Mouse (Mus musculus): ENCODE measurements around the gene Rab43. TPM values are rescaled to one million over a fixed set of nuclear protein-coding genes. Genes with fewer than 3 reads are reported as not detected.

Gene Rab43
- polyA plus RNA-seq, 1 experiment from 2014 or later: 12.5 TPM

- WGBS: 92% methylated on average over 5 of the region's 5 CpGs
- no peaks in the 10 kb centered on the region for H3K4me1 ChIP-seq
- H3K36me3 ChIP-seq: no peaks in the 10 kb centered on the region
- H3K9ac ChIP-seq (replicated peaks): no peak overlapping the region
- no peaks in the 10 kb centered on the region for H3K9me3 ChIP-seq (replicated peaks)
- H3K4me2 ChIP-seq: no peak overlapping the region
- no peaks in the 10 kb centered on the region for H3K27me3 ChIP-seq (replicated peaks)
- H3K27ac ChIP-seq (replicated peaks): no peak overlapping the region
- ATAC-seq (ENCODE audit: low FRiP score): no peak
- no peak overlapping the region for H3K4me3 ChIP-seq (replicated peaks)
These were observed 49.8 kb downstream of the Rab43 start for GRCm38 (mm10) chr6:87762161-87762560.

DNA sequence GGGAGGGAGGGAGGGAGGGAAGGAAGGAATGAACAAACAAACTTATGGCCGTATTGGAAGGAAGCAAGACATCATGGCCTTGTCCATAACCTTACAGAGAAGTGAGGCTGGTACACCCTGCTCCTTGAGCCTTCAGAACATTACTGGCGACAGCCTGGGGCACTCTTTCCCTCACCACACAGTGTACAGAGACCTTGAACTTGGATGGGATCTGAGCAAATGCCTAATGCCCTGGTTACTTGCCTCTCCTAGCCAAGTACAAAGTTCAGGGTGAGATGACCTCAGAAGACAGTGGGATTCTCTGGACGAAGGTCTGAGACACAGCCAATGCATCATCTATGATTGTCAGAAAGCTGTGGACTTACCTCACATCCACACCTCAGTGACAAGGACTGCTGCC, 52.1 kb downstream of the Rab43 start:
- Histone ChIP-seq H3K4me1 (no peaks in the 10 kb centered on the region), H3K9ac (replicated peaks) (no peak overlapping the region), H3K36me3 (peaks cover 7% of the 10 kb centered on the region; the same call in 1 of the 2 replicates), H3K4me3 (replicated peaks) (no peak overlapping the region), H3K9me3 (replicated peaks) (no peaks in the 10 kb centered on the region), H3K27me3 (replicated peaks) (no peaks in the 10 kb centered on the region), H3K27ac (replicated peaks) (no peak overlapping the region), H3K4me2 (no peak overlapping the region)
- ATAC-seq (ENCODE audit: low FRiP score): no peak
- WGBS: 69% methylated on average over 3 of the region's 3 CpGs

DNA sequence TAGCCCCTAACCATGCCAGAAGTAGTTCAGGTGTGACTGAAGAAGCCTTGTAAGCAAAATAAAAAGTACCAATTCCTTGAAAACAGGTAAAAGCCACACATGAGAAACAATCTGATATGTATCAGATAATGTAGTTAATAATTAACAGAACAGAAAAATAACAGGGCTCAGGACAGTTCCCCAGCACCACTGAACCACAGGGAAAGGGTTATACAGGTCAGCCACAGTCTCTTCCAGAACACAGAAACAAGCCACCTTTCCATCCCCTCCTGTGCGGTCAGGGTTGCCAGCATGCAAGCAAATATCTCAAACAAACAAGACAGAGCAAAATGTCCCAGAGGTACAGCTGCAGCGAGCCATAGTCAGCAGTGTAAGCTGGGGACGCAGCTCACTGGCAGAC, 52.6 kb downstream of the Rab43 start:
- Histone ChIP-seq H3K36me3 (peaks cover 10% of the 10 kb centered on the region; the same call in 1 of the 2 replicates), H3K4me2 (no peak overlapping the region), H3K4me1 (no peaks in the 10 kb centered on the region), H3K9ac (replicated peaks) (no peak overlapping the region), H3K9me3 (replicated peaks) (no peaks in the 10 kb centered on the region), H3K4me3 (replicated peaks) (no peak overlapping the region), H3K27me3 (replicated peaks) (no peaks in the 10 kb centered on the region), H3K27ac (replicated peaks) (no peak overlapping the region)
- 74% methylated on average over 3 of the region's 3 CpGs for WGBS
- no peak for ATAC-seq (ENCODE audit: low FRiP score)

- 94% methylated on average over 8 of the region's 8 CpGs for WGBS
- H3K9me3 ChIP-seq (replicated peaks): no peaks in the 10 kb centered on the region
- H3K9ac ChIP-seq (replicated peaks): no peak overlapping the region
- peaks cover 10% of the 10 kb centered on the region; the same call in 1 of the 2 replicates for H3K36me3 ChIP-seq
- H3K4me1 ChIP-seq: no peaks in the 10 kb centered on the region
- H3K4me2 ChIP-seq: no peak overlapping the region
- H3K4me3 ChIP-seq (replicated peaks): no peak overlapping the region
- H3K27me3 ChIP-seq (replicated peaks): no peaks in the 10 kb centered on the region
- H3K27ac ChIP-seq (replicated peaks): no peak overlapping the region
- ATAC-seq (ENCODE audit: low FRiP score): no peak
These were observed 55.1 kb downstream of the Rab43 start for GRCm38 (mm10) chr6:87756896-87757295.

DNA sequence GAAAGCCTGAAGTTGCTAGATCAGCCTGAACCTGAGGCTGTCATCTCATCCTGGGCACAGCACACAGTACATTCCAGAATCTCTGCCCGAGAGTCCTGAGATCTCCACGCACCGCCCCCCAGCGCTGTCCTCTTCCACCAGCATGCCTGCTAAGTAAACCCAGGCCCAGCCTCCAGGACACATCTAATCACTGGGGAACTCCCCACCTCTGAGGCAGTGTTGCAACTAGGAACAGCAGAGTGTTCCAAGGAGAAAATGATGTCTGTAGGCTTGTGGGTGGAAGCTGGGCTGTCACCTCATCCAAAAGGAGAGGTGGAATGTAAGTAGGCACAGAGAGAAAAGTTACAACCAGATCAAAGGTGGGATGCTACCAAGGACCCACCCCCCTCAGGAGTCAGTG, 56.8 kb downstream of the Rab43 start:
- Histone ChIP-seq H3K4me2 (no peak overlapping the region), H3K36me3 (peaks cover 10% of the 10 kb centered on the region), H3K27ac (replicated peaks) (no peak overlapping the region), H3K9ac (replicated peaks) (no peak overlapping the region), H3K27me3 (replicated peaks) (no peaks in the 10 kb centered on the region), H3K9me3 (replicated peaks) (no peaks in the 10 kb centered on the region), H3K4me3 (replicated peaks) (no peak overlapping the region), H3K4me1 (no peaks in the 10 kb centered on the region)
- no peak for ATAC-seq (ENCODE audit: low FRiP score)
- WGBS: 95% methylated on average over 4 of the region's 4 CpGs

- Histone ChIP-seq H3K4me1 (no peaks in the 10 kb centered on the region), H3K4me3 (replicated peaks) (no peak overlapping the region), H3K9ac (replicated peaks) (no peak overlapping the region), H3K9me3 (replicated peaks) (no peaks in the 10 kb centered on the region), H3K36me3 (peaks cover 10% of the 10 kb centered on the region), H3K27ac (replicated peaks) (no peak overlapping the region), H3K4me2 (no peak overlapping the region), H3K27me3 (replicated peaks) (no peaks in the 10 kb centered on the region)
- WGBS: 87% methylated on average over 6 of the region's 6 CpGs
- ATAC-seq (ENCODE audit: low FRiP score): no peak
These were observed 60.4 kb downstream of the Rab43 start for GRCm38 (mm10) chr6:87751574-87751973.

- WGBS: 94% methylated on average over 8 of the region's 8 CpGs
These were observed 61.6 kb downstream of the Rab43 start for GRCm38 (mm10) chr6:87750184-87750910.

GRCm38 (mm10) chr6:87748531-87748930, 63.4 kb downstream of the Rab43 start:
- no peak for ATAC-seq (ENCODE audit: low FRiP score)
- Histone ChIP-seq H3K4me3 (replicated peaks) (no peak overlapping the region), H3K9ac (replicated peaks) (no peak overlapping the region), H3K27ac (replicated peaks) (no peak overlapping the region), H3K4me1 (no peaks in the 10 kb centered on the region), H3K27me3 (replicated peaks) (no peaks in the 10 kb centered on the region), H3K4me2 (no peak overlapping the region), H3K36me3 (no peaks in the 10 kb centered on the region; the same call in 1 of the 2 replicates), H3K9me3 (replicated peaks) (no peaks in the 10 kb centered on the region)
- WGBS: 91% methylated on average over 6 of the region's 6 CpGs

More at GRCm38 (mm10) chr6:87750184-87750910, 61.6 kb downstream of the Rab43 start:
- Histone ChIP-seq H3K4me1 (no peaks in the 10 kb centered on the region), H3K36me3 (peaks cover 8% of the 10 kb centered on the region), H3K4me3 (replicated peaks) (no peak overlapping the region), H3K27me3 (replicated peaks) (no peaks in the 10 kb centered on the region), H3K9me3 (replicated peaks) (no peaks in the 10 kb centered on the region), H3K27ac (replicated peaks) (no peak overlapping the region), H3K9ac (replicated peaks) (no peak overlapping the region), H3K4me2 (no peak overlapping the region)
- ATAC-seq (ENCODE audit: low FRiP score): no peak

DNA sequence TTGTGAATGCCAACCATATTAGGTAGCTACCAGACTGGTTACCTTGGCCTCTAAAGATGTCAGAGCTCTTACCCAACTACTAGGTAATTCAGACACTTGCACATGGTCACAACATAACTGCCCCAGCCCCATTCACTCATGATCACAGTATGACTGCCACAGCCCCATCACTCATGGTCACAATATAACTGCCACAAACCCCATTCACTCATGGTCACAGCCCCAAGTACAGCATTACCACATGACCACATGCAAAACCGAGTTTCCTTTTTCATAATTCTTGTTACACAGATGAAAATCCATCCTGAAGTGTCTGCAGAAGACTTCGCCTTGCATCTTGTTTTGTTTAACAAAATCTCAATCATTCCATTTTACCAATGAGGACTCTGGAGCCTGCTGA, 63.9 kb downstream of the Rab43 start:
- Histone ChIP-seq H3K36me3 (no peaks in the 10 kb centered on the region; the same call in 1 of the 2 replicates), H3K27ac (replicated peaks) (no peak overlapping the region), H3K4me1 (no peaks in the 10 kb centered on the region), H3K4me3 (replicated peaks) (no peak overlapping the region), H3K9me3 (replicated peaks) (no peaks in the 10 kb centered on the region), H3K9ac (replicated peaks) (no peak overlapping the region), H3K4me2 (no peak overlapping the region), H3K27me3 (replicated peaks) (no peaks in the 10 kb centered on the region)
- WGBS: 87% methylated on average over 2 of the region's 2 CpGs
- no peak for ATAC-seq (ENCODE audit: low FRiP score)

DNA sequence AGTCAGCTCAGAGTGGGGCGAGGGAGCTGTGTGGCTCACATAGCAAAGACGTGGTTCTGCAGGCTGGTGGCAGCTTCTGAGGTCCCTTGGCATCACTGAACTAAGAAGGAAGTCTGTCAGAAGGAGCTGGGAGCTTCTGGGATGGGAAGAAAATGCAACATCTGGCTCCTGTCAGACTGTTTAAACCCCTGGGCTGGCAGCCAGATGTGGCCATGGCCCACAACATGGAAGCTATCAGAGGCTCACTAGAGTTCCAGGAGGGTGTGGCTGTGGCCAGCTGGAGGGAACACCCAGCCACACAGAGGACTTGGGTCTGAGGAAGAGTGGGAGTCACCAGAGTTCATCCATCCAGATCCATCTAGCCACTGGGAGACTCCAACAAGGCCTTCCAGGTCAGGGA, 65.1 kb downstream of the Rab43 start:
- Histone ChIP-seq H3K4me2 (no peak overlapping the region), H3K9me3 (replicated peaks) (no peaks in the 10 kb centered on the region), H3K36me3 (no peaks in the 10 kb centered on the region; the same call in 1 of the 2 replicates), H3K4me3 (replicated peaks) (no peak overlapping the region), H3K27me3 (replicated peaks) (no peaks in the 10 kb centered on the region), H3K4me1 (no peaks in the 10 kb centered on the region), H3K27ac (replicated peaks) (no peak overlapping the region), H3K9ac (replicated peaks) (no peak overlapping the region)
- ATAC-seq (ENCODE audit: low FRiP score): no peak
- WGBS: 84% methylated on average over 2 of the region's 2 CpGs

DNA sequence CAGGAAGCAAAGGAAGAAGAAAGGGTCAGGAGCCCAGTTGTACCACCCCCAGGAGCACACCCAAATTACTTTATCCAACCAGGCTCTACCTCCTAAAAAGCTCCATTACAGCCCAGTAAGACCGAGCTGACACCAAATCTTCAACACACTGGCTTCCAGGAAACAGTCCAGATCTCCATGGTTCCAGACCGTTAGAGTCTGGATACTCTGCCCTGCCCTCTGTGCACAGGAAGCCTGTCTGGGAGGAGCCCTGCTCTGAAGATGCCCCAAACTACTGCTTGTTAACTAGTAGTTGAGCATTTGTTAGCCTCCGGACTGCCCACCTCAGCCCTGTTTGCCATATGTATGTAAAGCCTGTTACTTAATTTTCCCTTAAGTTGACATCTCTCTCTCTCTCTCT, 65.9 kb downstream of the Rab43 start:
- H3K36me3 ChIP-seq: no peaks in the 10 kb centered on the region; the same call in 1 of the 2 replicates
- WGBS: 61% methylated on average over 3 of the region's 3 CpGs
- no peaks in the 10 kb centered on the region for H3K27me3 ChIP-seq (replicated peaks)
- no peak overlapping the region for H3K9ac ChIP-seq (replicated peaks)
- no peak overlapping the region for H3K4me2 ChIP-seq
- no peaks in the 10 kb centered on the region for H3K4me1 ChIP-seq
- H3K9me3 ChIP-seq (replicated peaks): no peaks in the 10 kb centered on the region
- H3K4me3 ChIP-seq (replicated peaks): no peak overlapping the region
- ATAC-seq (ENCODE audit: low FRiP score): no peak
- no peak overlapping the region for H3K27ac ChIP-seq (replicated peaks)

DNA sequence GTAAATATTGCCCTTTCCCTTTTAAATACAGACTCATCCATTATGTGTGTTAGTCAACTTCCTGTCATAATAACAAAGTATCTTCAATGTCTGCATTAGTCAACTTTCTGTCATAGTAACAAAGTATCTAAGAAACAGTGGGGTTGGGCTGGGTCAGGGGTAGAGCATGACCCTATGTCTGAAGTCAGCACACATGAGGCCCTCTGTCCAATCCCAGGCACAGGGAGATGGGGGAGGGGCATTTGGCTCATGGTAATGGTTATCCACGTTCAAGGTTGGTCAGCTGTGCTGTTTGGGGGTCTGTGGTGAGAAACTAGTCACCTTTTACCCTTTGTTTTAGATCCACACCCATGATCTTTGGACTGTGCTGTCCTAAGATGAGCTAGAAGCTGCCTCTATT, 66.7 kb downstream of the Rab43 start:
- Histone ChIP-seq H3K36me3 (no peaks in the 10 kb centered on the region; the same call in 1 of the 2 replicates), H3K27ac (replicated peaks) (no peak overlapping the region), H3K4me1 (no peaks in the 10 kb centered on the region), H3K9ac (replicated peaks) (no peak overlapping the region), H3K4me2 (no peak overlapping the region), H3K27me3 (replicated peaks) (no peaks in the 10 kb centered on the region), H3K9me3 (replicated peaks) (no peaks in the 10 kb centered on the region), H3K4me3 (replicated peaks) (no peak overlapping the region)
- WGBS: 36% methylated on average over 1 of the region's 1 CpGs
- no peak for ATAC-seq (ENCODE audit: low FRiP score)

Measured in neural tube, embryonic 15.5 days (tissue).